Mouse (Mus musculus) olfactory bulb, adult 2 months (tissue): ENCODE results near the gene Chfr.

ENCODE experiments used
- CTCF ChIP-seq: fragments of 200-500 bp; IDR thresholded peaks from 2 replicates; pipeline ENCODE4 v1.5.1; 2012; ENCODE audit warnings: low read depth, mild to moderate bottlenecking, low read length, moderate library complexity; ENCODE audit not compliant: insufficient read depth
- POLR2A ChIP-seq: fragments of 200-500 bp; IDR thresholded peaks from 2 replicates; pipeline ENCODE4 v1.6.1; 2012; ENCODE audit warnings: mild to moderate bottlenecking, low read depth, low read length, moderate library complexity; ENCODE audit not compliant: insufficient read depth

DNA sequence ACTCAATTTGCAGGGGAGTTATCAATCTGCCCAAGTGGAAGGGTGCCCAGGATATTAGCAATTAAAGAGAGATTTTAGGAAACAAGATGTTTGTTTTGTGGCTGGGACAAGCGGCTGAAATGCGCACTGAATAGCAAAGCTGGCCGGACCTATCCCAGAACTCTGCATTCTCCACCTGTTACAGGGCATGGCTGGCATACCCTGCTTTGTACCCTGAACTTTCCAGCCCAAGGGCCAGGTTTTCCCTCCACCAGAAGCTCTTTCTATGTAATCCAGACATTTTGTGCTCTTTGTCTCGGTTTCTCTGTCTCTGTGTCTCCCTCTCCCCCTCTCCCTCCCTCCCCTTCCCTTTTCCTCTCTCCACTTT lies 40.8 kb upstream of the Chfr start:
- TF ChIP-seq POLR2A (no peak), CTCF (no peak)
